Mouse (Mus musculus) cerebellum, adult 9-10 months (tissue): ENCODE measurements around the gene Dnaja2.

Source experiments
- DNase-seq: peaks from one replicate; pipeline ENCODE4 v3.0.0; 2022

Gene Dnaja2

GRCm38 (mm10) chr8:85498577-85498976, 56.6 kb downstream of the Dnaja2 start:
- no peak for DNase-seq

- no peak for DNase-seq
Measured at GRCm38 (mm10) chr8:85496778-85497177, 58.4 kb downstream of the Dnaja2 start.

DNA sequence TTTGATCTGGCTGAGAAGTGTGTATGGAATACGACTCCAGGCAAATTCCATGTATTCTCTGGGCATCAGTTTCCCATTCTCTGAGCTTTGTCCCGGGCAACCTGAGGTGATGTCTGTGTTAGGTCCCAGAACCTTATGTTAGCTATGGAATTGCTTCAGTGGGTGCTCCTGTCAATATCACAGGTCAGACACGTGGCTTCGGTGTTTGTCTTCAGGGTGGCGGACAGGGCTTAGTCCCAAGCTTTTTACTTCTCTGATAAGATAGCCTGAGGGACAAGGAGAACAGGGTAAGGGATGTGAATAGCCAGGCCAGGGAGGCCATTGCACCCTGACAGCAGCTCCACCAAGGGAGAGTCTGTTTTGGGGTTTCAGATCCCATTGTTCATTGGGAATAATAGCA, 59.0 kb downstream of the Dnaja2 start:
- no peak for DNase-seq

- DNase-seq, result peak; percentile 51
Measured at GRCm38 (mm10) chr8:85492940-85493931, 61.9 kb downstream of the Dnaja2 start.

- peak; percentile 96 for DNase-seq
Measured at GRCm38 (mm10) chr8:85492125-85492875, 62.8 kb downstream of the Dnaja2 start, which contains the start of gene Gpt2. TSS of gene Gpt2 (plus strand) at chr8:85492576.

DNA sequence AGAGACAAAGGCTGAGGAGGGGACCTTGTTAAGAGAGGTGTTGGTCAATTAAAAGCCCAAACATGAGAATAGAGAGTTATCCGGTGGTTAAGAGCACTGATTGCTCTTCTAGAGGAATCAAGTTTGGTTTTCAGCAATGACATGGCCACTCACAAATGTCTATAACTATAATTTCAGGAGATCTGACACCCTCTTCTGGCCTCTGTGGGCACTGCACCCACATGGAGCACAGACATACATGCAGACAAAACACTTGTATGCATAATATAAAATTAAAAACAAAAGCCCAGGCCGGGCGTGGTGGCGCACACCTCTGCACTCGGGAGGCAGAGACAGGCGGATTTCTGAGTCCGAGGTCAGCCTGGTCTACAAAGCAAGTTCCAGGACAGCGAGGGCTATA, 65.6 kb downstream of the Dnaja2 start:
- DNase-seq, result no peak

GRCm38 (mm10) chr8:85488631-85489030, 66.5 kb downstream of the Dnaja2 start:
- DNase-seq, result no peak

GRCm38 (mm10) chr8:85487906-85488620, 67.1 kb downstream of the Dnaja2 start:
- no peak for DNase-seq
